Mouse (Mus musculus): ENCODE results near the gene Zfp119b.
"Not testable (repeated sequence)": the region's sequence is repeated elsewhere in the genome, so short reads cannot be mapped to it uniquely, and the experiment has no call there.

DNA sequence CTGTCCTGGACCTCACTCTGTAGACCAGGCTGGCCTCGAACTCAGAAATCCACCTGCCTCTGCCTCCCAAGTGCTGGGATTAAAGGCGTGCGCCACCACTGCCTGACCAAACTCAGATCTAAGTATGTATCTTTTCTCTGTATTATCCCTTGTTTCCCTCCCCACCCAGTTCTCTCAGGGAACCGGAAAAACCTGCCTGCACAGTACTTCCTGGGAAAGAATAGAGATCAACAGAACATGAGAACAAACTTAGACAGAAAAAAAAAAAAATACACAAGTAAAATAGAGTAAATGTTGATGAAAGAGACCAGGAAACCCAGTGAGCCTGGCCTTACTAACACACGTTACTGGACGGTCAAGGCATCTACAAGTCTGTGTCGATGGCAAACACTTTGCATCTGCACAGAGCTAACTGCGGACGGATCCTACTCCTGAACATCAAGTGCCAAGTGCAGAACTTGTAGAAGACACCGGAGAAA, 4.9 kb downstream of the Zfp119b start:
- TF ChIP-seq POLR2A (IDR thresholded peaks at IDR 0.05; ENCODE audit: insufficient read depth, low read length); CTCF (IDR thresholded peaks at IDR 0.05; ENCODE audit: low read depth, low read length): not testable (repeated sequence)
